Mouse (Mus musculus) lung, adult 2 months (tissue): ENCODE measurements around the gene Vangl1.

ENCODE experiments used
- CTCF ChIP-seq: fragments of 200-500 bp; IDR thresholded peaks from 2 replicates; pipeline ENCODE4 v1.5.1; 2011; ENCODE audit warnings: mild to moderate bottlenecking, low read length, control low read depth; ENCODE audit not compliant: insufficient read depth
- POLR2A ChIP-seq: fragments of 200-500 bp; IDR thresholded peaks from 2 replicates; pipeline ENCODE4 v1.6.1; 2011; ENCODE audit warnings: low read depth, mild to moderate bottlenecking, control low read depth, low read length, borderline replicate concordance; ENCODE audit errors: extremely low read depth

- no peak for TF ChIP-seq CTCF
- no peak for TF ChIP-seq POLR2A
These were observed 49.1 kb upstream of the Vangl1 start for GRCm38 (mm10) chr3:102253554-102253953.
